Mouse (Mus musculus): ENCODE results near the gene Scn11a.

DNA sequence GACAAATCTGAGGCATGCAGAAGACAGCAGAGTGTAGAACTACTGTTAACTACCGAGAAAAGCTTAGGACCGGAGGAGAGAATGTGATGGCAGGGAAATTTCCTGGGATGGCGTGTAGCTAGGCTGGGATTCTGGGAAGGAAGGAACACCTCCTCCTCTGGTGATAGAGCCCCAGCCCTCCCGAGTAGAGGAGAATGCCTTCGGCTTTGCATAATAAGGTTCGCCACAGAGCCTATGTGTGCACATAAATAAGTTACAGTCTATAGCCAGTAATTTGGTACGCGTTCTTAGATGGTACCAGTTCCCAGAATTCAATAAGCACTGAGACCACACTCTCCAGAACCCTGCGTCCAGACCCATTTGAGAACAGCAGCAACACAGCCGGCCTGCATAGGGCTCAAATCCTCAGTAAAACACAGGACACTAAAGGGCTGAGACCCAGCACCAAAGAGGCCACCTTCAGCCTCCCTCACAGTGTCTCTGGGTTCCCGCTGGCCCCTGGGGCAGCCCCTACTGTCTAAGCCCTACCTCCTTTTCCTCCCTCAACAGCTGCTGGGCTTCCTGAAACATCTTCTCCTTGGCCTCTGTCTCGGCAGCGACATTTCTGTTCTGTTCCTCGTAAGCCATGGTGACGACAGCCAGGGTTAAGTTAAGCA is 21.3 kb downstream of the Scn11a start:
- TF ChIP-seq CTCF (IDR thresholded peaks at IDR 0.05; ENCODE audit: extremely low read depth, insufficient read length, insufficient replicate concordance, low read depth, low read length) = no peak
- TF ChIP-seq POLR2A (IDR thresholded peaks at IDR 0.05; ENCODE audit: low read depth, low read length) = no peak
